Mouse (Mus musculus) lung, postnatal 0 days (tissue): Measurements from ENCODE around the gene Bcl6b. TPM values are rescaled to one million over a fixed set of nuclear protein-coding genes. Genes with fewer than 3 reads are reported as not detected.
A peak's percentile ranks its signal among the peaks of the same experiment; 100 is the strongest.

Experiments
- ATAC-seq: fragments of 200-750 bp; cut with Nextera tagmentation; 2 replicates; pipeline ENCODE4 v1.8.0; 2017; ENCODE audit warnings: moderate library complexity
- DNase-seq: peaks from one replicate; pipeline ENCODE4 v3.0.0-alpha.2; 2016; ENCODE audit warnings: low spot score
- H3K27ac ChIP-seq: fragments of 300-500 bp; sonication (generic); 2 replicates; pipeline ENCODE4 v1.5.1; 2014; ENCODE audit warnings: antibody characterized with exemption, mild to moderate bottlenecking, low read length, mixed read lengths
- H3K27me3 ChIP-seq: fragments of 300-500 bp; sonication (generic); replicated peaks from 2 replicates; pipeline ENCODE4 v1.6.1; 2014; ENCODE audit warnings: low read length, mixed read lengths; ENCODE audit not compliant: insufficient read depth
- H3K36me3 ChIP-seq: fragments of 300-500 bp; sonication (generic); 2 replicates; pipeline ENCODE4 v1.6.1; 2014; ENCODE audit warnings: low read length, mixed read lengths; ENCODE audit not compliant: insufficient read depth
- H3K4me1 ChIP-seq: fragments of 300-500 bp; sonication (generic); 2 replicates; pipeline ENCODE4 v1.6.1; 2014; ENCODE audit warnings: antibody characterized with exemption, low read depth, low read length, mixed read lengths; ENCODE audit not compliant: insufficient read depth
- H3K4me2 ChIP-seq: fragments of 300-500 bp; sonication (generic); replicated peaks from 2 replicates; pipeline ENCODE4 v1.6.1; 2014; ENCODE audit warnings: low read depth, mild to moderate bottlenecking, low read length, moderate library complexity, mixed read lengths
- H3K4me3 ChIP-seq: fragments of 300-500 bp; sonication (generic); 2 replicates; pipeline ENCODE4 v1.5.1; 2014; ENCODE audit warnings: low read depth, low read length
- H3K9ac ChIP-seq: fragments of 300-500 bp; sonication (generic); replicated peaks from 2 replicates; pipeline ENCODE4 v1.6.1; 2014; ENCODE audit warnings: low read depth, mild to moderate bottlenecking
- H3K9me3 ChIP-seq: fragments of 300-500 bp; sonication (generic); 2 replicates; pipeline ENCODE4 v1.6.1; 2016; ENCODE audit warnings: low read length, mixed read lengths
- CTCF ChIP-seq: IDR thresholded peaks from 2 replicates; pipeline ENCODE4 v1.5.1; 2016; ENCODE audit warnings: antibody characterized with exemption, mild to moderate bottlenecking
- EP300 ChIP-seq: IDR thresholded peaks from 2 replicates; pipeline ENCODE4 v1.6.1; 2016; ENCODE audit warnings: antibody characterized with exemption, mild to moderate bottlenecking, control low read depth
- WGBS: fragments of 180-500 bp; shearing (Covaris S2); extraction: QIAGEN DNeasy Blood & Tissue Kit; methylation state at CpG from one replicate; pipeline ENCODE4 v1.1.7; 2014; 5-methylcytosine and 5-hydroxymethylcytosine counted together
- polyA plus RNA-seq: library from polyadenylated mRNA; unstranded; fragments of >200 nt; fragmentation: Nextera tagmentation; extraction: Ambion mirVana; gene quantifications from 2 replicates; pipeline ENCODE4 v1.2.1, GENCODE M21; 2015

The Bcl6b gene
- polyA plus RNA-seq, 1 experiment from 2014 or later: 19.2 TPM

DNA sequence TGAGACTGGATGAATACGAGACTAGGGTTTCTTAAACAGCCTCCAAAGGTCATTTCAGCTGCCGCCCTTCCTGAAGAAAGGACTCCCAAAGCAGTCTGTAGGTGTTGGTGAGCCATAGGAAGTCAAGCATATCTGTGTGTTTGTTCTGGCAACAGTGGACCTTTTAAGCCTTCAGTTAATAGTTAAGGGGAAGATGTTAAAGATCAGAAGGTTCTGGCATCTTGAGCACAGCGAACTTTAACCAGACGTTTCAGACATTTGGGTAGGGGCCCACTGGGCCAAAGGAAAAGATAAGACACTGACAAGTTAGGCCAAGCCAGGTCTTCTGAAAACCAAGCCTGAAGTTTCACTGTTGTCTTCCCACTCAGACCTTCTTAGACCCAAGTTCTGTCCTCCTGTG is 11.6 kb downstream of the Bcl6b start:
- TF ChIP-seq EP300: no peak
- TF ChIP-seq CTCF: no peak
- Histone ChIP-seq H3K27ac (no peak overlapping the region), H3K27me3 (peaks cover 32% of the 10 kb centered on the region), H3K4me2 (no peak overlapping the region), H3K9me3 (no peaks in the 10 kb centered on the region), H3K4me1 (peaks cover 27% of the 10 kb centered on the region; the same call in 1 of the 2 replicates), H3K36me3 (no peaks in the 10 kb centered on the region), H3K9ac (no peak overlapping the region), H3K4me3 (no peak overlapping the region)
- WGBS: 74% methylated on average over 4 of the region's 4 CpGs
- ATAC-seq (no peak), DNase-seq (no peak)

DNA sequence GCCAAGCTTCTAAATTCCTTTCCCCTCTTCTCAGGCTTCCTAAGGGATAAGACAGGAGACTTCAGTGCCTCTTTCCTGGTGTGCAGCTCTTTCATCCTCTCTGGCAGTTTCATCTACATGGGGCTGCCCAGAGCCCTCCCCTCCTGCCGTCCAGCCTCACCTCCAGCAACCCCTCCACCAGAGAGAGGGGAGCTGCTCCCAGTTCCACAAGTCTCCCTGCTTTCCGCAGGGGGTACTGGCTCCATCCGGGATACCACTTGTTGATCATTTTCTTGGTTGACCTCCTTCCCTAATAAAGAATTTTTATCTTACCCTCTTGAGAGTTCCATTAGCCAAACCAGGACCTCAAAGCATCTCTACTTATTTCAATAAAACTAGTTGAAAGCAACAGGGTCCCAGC is 13.5 kb downstream of the Bcl6b start:
- Histone ChIP-seq H3K9ac (no peak overlapping the region), H3K4me2 (no peak overlapping the region), H3K27me3 (peaks cover 32% of the 10 kb centered on the region), H3K36me3 (no peaks in the 10 kb centered on the region), H3K4me1 (peaks cover 20% of the 10 kb centered on the region; the same call in 1 of the 2 replicates), H3K27ac (no peak overlapping the region), H3K4me3 (no peak overlapping the region), H3K9me3 (no peaks in the 10 kb centered on the region)
- WGBS: 80% methylated on average over 2 of the region's 3 CpGs
- TF ChIP-seq CTCF: no peak
- no peak for TF ChIP-seq EP300
- ATAC-seq (no peak), DNase-seq (no peak)

- WGBS: 21% methylated on average over 19 of the region's 22 CpGs
- H3K4me1 ChIP-seq: peaks cover 16% of the 10 kb centered on the region; the same call in 1 of the 2 replicates
- H3K27ac ChIP-seq: no peak overlapping the region
- no peak overlapping the region for H3K4me3 ChIP-seq
- ATAC-seq (no peak), DNase-seq (no peak)
- no peak for TF ChIP-seq CTCF
- no peak for TF ChIP-seq EP300
- H3K4me2 ChIP-seq: no peak overlapping the region
- no peaks in the 10 kb centered on the region for H3K36me3 ChIP-seq
- H3K9ac ChIP-seq: no peak overlapping the region
- H3K9me3 ChIP-seq: no peaks in the 10 kb centered on the region
- peaks cover 32% of the 10 kb centered on the region for H3K27me3 ChIP-seq
Observed at GRCm38 (mm10) chr11:70215301-70215700, 14.3 kb downstream of the Bcl6b start.

GRCm38 (mm10) chr11:70214856-70215209 is 14.8 kb downstream of the Bcl6b start:
- no peak overlapping the region for H3K27ac ChIP-seq
- no peaks in the 10 kb centered on the region for H3K9me3 ChIP-seq
- H3K9ac ChIP-seq: no peak overlapping the region
- WGBS: 12% methylated on average over 17 of the region's 18 CpGs
- ATAC-seq: no peak
- H3K4me2 ChIP-seq: peak overlapping the region; percentile 48; the same call in 1 of the 2 replicates
- no peak for TF ChIP-seq CTCF
- no peak for TF ChIP-seq EP300
- no peak overlapping the region for H3K4me3 ChIP-seq
- H3K36me3 ChIP-seq: no peaks in the 10 kb centered on the region
- H3K4me1 ChIP-seq: peaks cover 13% of the 10 kb centered on the region; the same call in 1 of the 2 replicates
- DNase-seq: no peak
- peaks cover 32% of the 10 kb centered on the region for H3K27me3 ChIP-seq

DNA sequence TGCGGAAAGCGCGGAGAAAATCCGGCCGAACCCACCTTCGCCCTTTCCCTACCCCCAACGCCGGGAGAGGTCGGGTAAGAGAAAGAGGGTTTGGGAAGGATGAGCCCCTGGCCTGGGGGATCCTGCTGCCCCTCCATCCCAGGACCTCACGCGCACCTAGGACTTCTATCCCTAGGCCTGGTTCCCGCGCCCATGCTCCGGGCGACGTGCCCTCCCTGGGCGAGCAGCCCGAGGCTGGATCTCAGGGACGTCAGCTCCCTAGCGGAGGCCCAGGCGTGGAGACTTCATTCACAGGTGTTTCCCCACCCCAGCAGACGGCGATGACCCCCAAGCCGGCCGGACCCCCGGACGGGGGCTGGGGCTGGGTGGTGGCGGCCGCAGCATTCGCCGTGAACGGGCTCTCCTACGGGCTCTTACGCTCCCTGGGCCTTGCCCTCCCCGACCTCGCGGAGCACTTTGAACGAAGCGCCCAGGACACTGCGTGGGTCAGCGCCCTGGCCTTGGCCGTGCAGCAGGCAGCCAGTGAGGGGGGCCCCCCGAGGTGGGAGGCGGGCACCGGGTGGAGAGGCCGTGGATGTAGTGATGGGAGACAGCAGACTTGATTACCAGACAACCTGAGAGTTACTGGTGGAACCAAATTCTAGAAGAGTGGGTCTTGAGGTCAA is 15.3 kb downstream of the Bcl6b start:
- ATAC-seq (peak; percentile 18; the same call in 1 of the 2 replicates), DNase-seq (no peak)
- Histone ChIP-seq H3K36me3 (no peaks in the 10 kb centered on the region), H3K4me1 (peaks cover 13% of the 10 kb centered on the region; the same call in 1 of the 2 replicates), H3K4me2 (peak overlapping the region; percentile 48), H3K27ac (no peak overlapping the region), H3K9me3 (no peaks in the 10 kb centered on the region), H3K9ac (no peak overlapping the region), H3K27me3 (peaks cover 32% of the 10 kb centered on the region), H3K4me3 (peak overlapping the region; percentile 28; the same call in 1 of the 2 replicates)
- TF ChIP-seq CTCF: no peak
- no peak for TF ChIP-seq EP300
- 2% methylated on average over 42 of the region's 46 CpGs for WGBS

GRCm38 (mm10) chr11:70213736-70214135 is 15.9 kb downstream of the Bcl6b start:
- ATAC-seq: no peak
- Histone ChIP-seq H3K9ac (no peak overlapping the region), H3K4me3 (peak overlapping the region; percentile 28; the same call in 1 of the 2 replicates), H3K4me1 (peaks cover 13% of the 10 kb centered on the region; the same call in 1 of the 2 replicates), H3K4me2 (peak overlapping the region; percentile 48), H3K27ac (no peak overlapping the region), H3K9me3 (no peaks in the 10 kb centered on the region), H3K36me3 (no peaks in the 10 kb centered on the region), H3K27me3 (peaks cover 32% of the 10 kb centered on the region)
- TF ChIP-seq EP300 (no peak), CTCF (no peak)
- WGBS: 11% methylated on average over 26 of the region's 26 CpGs
- no peak for DNase-seq
